Mouse (Mus musculus): ENCODE data around the gene Slc26a10. TPM values are rescaled to one million over a fixed set of nuclear protein-coding genes. Genes with fewer than 3 reads are reported as not detected.

The Slc26a10 gene
- polyA plus RNA-seq, 1 experiment: 0.94 TPM

GRCm38 (mm10) chr10:127177235-127177634 is 3.2 kb downstream of the Slc26a10 start:
- DNase-seq (ENCODE audit: low read depth in 1 of 2, low spot score in 2 of 2): no peak
- Histone ChIP-seq H3K4me1 (ENCODE audit: control insufficient read depth, insufficient read depth, insufficient read length) (peaks cover 16% of the 10 kb centered on the region), H3K27me3 (ENCODE audit: control insufficient read depth, insufficient read depth, low read length) (peaks cover 20% of the 10 kb centered on the region), H3K4me3 (ENCODE audit: extremely low read depth, insufficient read depth, insufficient read length) (no peak overlapping the region), H3K27ac (ENCODE audit: insufficient read depth, low read length) (no peak overlapping the region), H3K36me3 (ENCODE audit: control insufficient read depth, insufficient read depth, low read length) (peaks cover 5% of the 10 kb centered on the region)
- 25% methylated on average over 9 of the region's 9 CpGs for WGBS
- TF ChIP-seq CTCF (IDR thresholded peaks at IDR 0.05; ENCODE audit: extremely low read depth, insufficient read depth, insufficient read length, insufficient replicate concordance): no peak
- TF ChIP-seq POLR2A (IDR thresholded peaks at IDR 0.05; ENCODE audit: low read depth, low read length): no peak

- Histone ChIP-seq H3K4me3 (ENCODE audit: extremely low read depth, insufficient read depth, insufficient read length) (no peak overlapping the region), H3K27ac (ENCODE audit: insufficient read depth, low read length) (no peak overlapping the region), H3K27me3 (ENCODE audit: control insufficient read depth, insufficient read depth, low read length) (peaks cover 20% of the 10 kb centered on the region), H3K4me1 (ENCODE audit: control insufficient read depth, insufficient read depth, insufficient read length) (peaks cover 16% of the 10 kb centered on the region), H3K36me3 (ENCODE audit: control insufficient read depth, insufficient read depth, low read length) (peaks cover 9% of the 10 kb centered on the region)
- TF ChIP-seq CTCF (IDR thresholded peaks at IDR 0.05; ENCODE audit: extremely low read depth, insufficient read depth, insufficient read length, insufficient replicate concordance) (no peak), POLR2A (IDR thresholded peaks at IDR 0.05; ENCODE audit: low read depth, low read length) (no peak)
- 12% methylated on average over 7 of the region's 7 CpGs for WGBS
- no peak for DNase-seq (ENCODE audit: low read depth in 1 of 2, low spot score in 2 of 2)
Observed at GRCm38 (mm10) chr10:127176756-127177155, 3.7 kb downstream of the Slc26a10 start.

- TF ChIP-seq CTCF (IDR thresholded peaks at IDR 0.05; ENCODE audit: extremely low read depth, insufficient read depth, insufficient read length, insufficient replicate concordance) (no peak), POLR2A (IDR thresholded peaks at IDR 0.05; ENCODE audit: low read depth, low read length) (no peak)
Observed at GRCm38 (mm10) chr10:127176228-127176627, 4.2 kb downstream of the Slc26a10 start.

GRCm38 (mm10) chr10:127174170-127174569 is 6.3 kb downstream of the Slc26a10 start:
- Histone ChIP-seq H3K36me3 (ENCODE audit: control insufficient read depth, insufficient read depth, low read length) (peaks cover 27% of the 10 kb centered on the region), H3K27me3 (ENCODE audit: control insufficient read depth, insufficient read depth, low read length) (peaks cover 16% of the 10 kb centered on the region), H3K4me1 (ENCODE audit: control insufficient read depth, insufficient read depth, insufficient read length) (peaks cover 16% of the 10 kb centered on the region), H3K27ac (ENCODE audit: insufficient read depth, low read length) (no peak overlapping the region), H3K4me3 (ENCODE audit: extremely low read depth, insufficient read depth, insufficient read length) (no peak overlapping the region)
- TF ChIP-seq POLR2A (IDR thresholded peaks at IDR 0.05; ENCODE audit: low read depth, low read length): no peak
- TF ChIP-seq CTCF (IDR thresholded peaks at IDR 0.05; ENCODE audit: extremely low read depth, insufficient read depth, insufficient read length, insufficient replicate concordance): no peak
- WGBS: 81% methylated on average over 7 of the region's 7 CpGs
- no peak for DNase-seq (ENCODE audit: low read depth in 1 of 2, low spot score in 2 of 2)

More at GRCm38 (mm10) chr10:127176228-127176627, 4.2 kb downstream of the Slc26a10 start:
- 29% methylated on average over 3 of the region's 3 CpGs for WGBS
- no peak overlapping the region for H3K27ac ChIP-seq (ENCODE audit: insufficient read depth, low read length)
- peaks cover 16% of the 10 kb centered on the region for H3K4me1 ChIP-seq (ENCODE audit: control insufficient read depth, insufficient read depth, insufficient read length)
- H3K27me3 ChIP-seq (ENCODE audit: control insufficient read depth, insufficient read depth, low read length): peaks cover 20% of the 10 kb centered on the region
- H3K4me3 ChIP-seq (ENCODE audit: extremely low read depth, insufficient read depth, insufficient read length): no peak overlapping the region
- no peak for DNase-seq (ENCODE audit: low read depth in 1 of 2, low spot score in 2 of 2)
- H3K36me3 ChIP-seq (ENCODE audit: control insufficient read depth, insufficient read depth, low read length): peaks cover 14% of the 10 kb centered on the region

GRCm38 (mm10) chr10:127173148-127174065 is 7.0 kb downstream of the Slc26a10 start:
- H3K27me3 ChIP-seq (ENCODE audit: control insufficient read depth, insufficient read depth, low read length): peaks cover 11% of the 10 kb centered on the region
- DNase-seq (ENCODE audit: low read depth in 1 of 2, low spot score in 2 of 2): no peak
- 77% methylated on average over 16 of the region's 16 CpGs for WGBS
- no peak overlapping the region for H3K27ac ChIP-seq (ENCODE audit: insufficient read depth, low read length)
- TF ChIP-seq POLR2A (IDR thresholded peaks at IDR 0.05; ENCODE audit: low read depth, low read length) (no peak), CTCF (IDR thresholded peaks at IDR 0.05; ENCODE audit: extremely low read depth, insufficient read depth, insufficient read length, insufficient replicate concordance) (no peak)
- no peak overlapping the region for H3K4me3 ChIP-seq (ENCODE audit: extremely low read depth, insufficient read depth, insufficient read length)
- peaks cover 14% of the 10 kb centered on the region for H3K4me1 ChIP-seq (ENCODE audit: control insufficient read depth, insufficient read depth, insufficient read length)
- H3K36me3 ChIP-seq (ENCODE audit: control insufficient read depth, insufficient read depth, low read length): peaks cover 30% of the 10 kb centered on the region

GRCm38 (mm10) chr10:127171631-127172200 is 8.7 kb downstream of the Slc26a10 start:
- H3K4me3 ChIP-seq (ENCODE audit: extremely low read depth, insufficient read depth, insufficient read length): no peak overlapping the region
- H3K27me3 ChIP-seq (ENCODE audit: control insufficient read depth, insufficient read depth, low read length): no peaks in the 10 kb centered on the region
- H3K4me1 ChIP-seq (ENCODE audit: control insufficient read depth, insufficient read depth, insufficient read length): peaks cover 3% of the 10 kb centered on the region; the same call in 1 of the 2 replicates
- H3K27ac ChIP-seq (ENCODE audit: insufficient read depth, low read length): no peak overlapping the region
- 90% methylated on average over 15 of the region's 15 CpGs for WGBS
- DNase-seq (ENCODE audit: low read depth in 1 of 2, low spot score in 2 of 2): no peak
- TF ChIP-seq POLR2A (IDR thresholded peaks at IDR 0.05; ENCODE audit: low read depth, low read length) (no peak), CTCF (IDR thresholded peaks at IDR 0.05; ENCODE audit: extremely low read depth, insufficient read depth, insufficient read length, insufficient replicate concordance) (no peak)
- peaks cover 37% of the 10 kb centered on the region for H3K36me3 ChIP-seq (ENCODE audit: control insufficient read depth, insufficient read depth, low read length)
